Mouse (Mus musculus) limb, embryonic 15.5 days (tissue): ENCODE results near the gene Prkaca. TPM values are rescaled to one million over a fixed set of nuclear protein-coding genes. Genes with fewer than 3 reads are reported as not detected.
A peak's percentile ranks its signal among the peaks of the same experiment; 100 is the strongest.

Source experiments
- ATAC-seq: fragments of 200-750 bp; cut with Nextera tagmentation; 2 replicates; pipeline ENCODE4 v1.8.0; 2017; ENCODE audit warnings: low read depth, moderate TSS enrichment; ENCODE audit not compliant: insufficient number of reproducible peaks, low FRiP score, low TSS enrichment
- H3K27ac ChIP-seq: fragments of 300-500 bp; sonication (generic); 2 replicates; pipeline ENCODE4 v1.5.1; 2015; ENCODE audit warnings: moderate library complexity, mild to moderate bottlenecking, inconsistent platforms
- H3K27me3 ChIP-seq: fragments of 300-500 bp; sonication (generic); 2 replicates; pipeline ENCODE4 v1.6.1; 2015; ENCODE audit warnings: inconsistent platforms
- H3K36me3 ChIP-seq: fragments of 300-500 bp; sonication (generic); 2 replicates; pipeline ENCODE4 v1.6.1; 2015; ENCODE audit warnings: inconsistent platforms
- H3K4me1 ChIP-seq: fragments of 300-500 bp; sonication (generic); 2 replicates; pipeline ENCODE4 v1.6.1; 2015; ENCODE audit warnings: inconsistent platforms
- H3K4me2 ChIP-seq: fragments of 300-500 bp; sonication (generic); 2 replicates; pipeline ENCODE4 v1.6.1; 2015; ENCODE audit warnings: mild to moderate bottlenecking, inconsistent platforms
- H3K4me3 ChIP-seq: fragments of 300-500 bp; sonication (generic); 2 replicates; pipeline ENCODE4 v1.5.1; 2015; ENCODE audit warnings: mild to moderate bottlenecking, inconsistent platforms
- H3K9ac ChIP-seq: fragments of 300-500 bp; sonication (generic); 2 replicates; pipeline ENCODE4 v1.6.1; 2015; ENCODE audit warnings: inconsistent platforms
- H3K9me3 ChIP-seq: fragments of 300-500 bp; sonication (generic); 2 replicates; pipeline ENCODE4 v1.6.1; 2016; ENCODE audit warnings: inconsistent platforms
- WGBS: fragments of 180-500 bp; shearing (Covaris S2); methylation state at CpG from one replicate; pipeline ENCODE4 v1.1.7; 2015; 5-methylcytosine and 5-hydroxymethylcytosine counted together
- polyA plus RNA-seq: library from polyadenylated mRNA; unstranded; fragments of >200 nt; fragmentation: Nextera tagmentation; extraction: Ambion mirVana; gene quantifications from 2 replicates; pipeline ENCODE4 v1.2.1, GENCODE M21; 2015

The Prkaca gene
- polyA plus RNA-seq, 1 experiment from 2014 or later = 171 TPM

DNA sequence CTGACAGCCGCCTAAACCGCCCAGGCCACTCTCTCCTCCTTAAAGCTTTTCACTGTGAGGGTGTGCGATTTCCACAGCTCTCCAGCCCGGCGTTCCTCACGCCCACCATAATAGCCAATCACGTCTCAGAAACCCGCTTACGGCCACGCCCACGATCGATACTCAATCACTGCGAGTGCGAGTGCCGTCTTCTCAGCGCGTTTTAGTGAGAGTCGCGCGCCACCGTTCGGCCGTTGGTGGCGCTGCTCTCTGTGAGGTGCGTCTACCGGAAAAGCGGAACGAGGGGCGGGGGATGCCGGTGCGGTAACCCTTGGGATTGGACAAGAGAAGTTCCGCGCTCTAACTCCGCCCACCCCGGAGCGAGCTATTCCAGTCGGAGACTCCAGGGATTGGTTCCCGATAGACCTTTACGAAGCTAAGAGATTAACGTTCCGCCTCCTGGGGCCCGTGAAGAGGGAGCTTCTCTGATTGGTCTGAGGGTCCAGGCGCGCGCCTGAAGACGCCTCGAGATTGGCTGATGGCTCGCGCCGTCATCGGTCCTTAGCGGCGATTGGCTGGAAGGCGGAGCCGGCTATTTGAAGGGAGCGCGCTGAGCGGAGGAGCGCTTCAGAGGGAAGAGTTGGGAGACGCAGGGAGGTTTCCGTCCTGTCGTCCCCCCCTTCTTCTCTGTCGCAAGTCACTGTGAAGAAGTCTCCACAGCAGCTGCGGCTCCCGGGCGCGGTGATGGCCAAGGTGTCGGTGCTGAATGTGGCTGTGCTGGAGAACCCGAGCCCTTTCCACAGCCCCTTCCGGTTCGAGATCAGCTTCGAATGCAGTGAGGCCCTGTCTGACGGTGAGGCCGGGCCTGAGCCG is 17.5 kb upstream of the Prkaca start, which contains the start of the genes Gm10644 and Asf1b:
TSS of gene Gm10644 (minus strand) at position 100 of the 852 bp plus-strand sequence.
TSS of gene Asf1b (plus strand) at position 402 of the 852 bp plus-strand sequence.
- Histone ChIP-seq H3K4me1 (peaks cover 19% of the 10 kb centered on the region), H3K4me2 (peak within 1 kb of the TSS; percentile 90), H3K36me3 (no peaks in the 10 kb centered on the region), H3K9me3 (no peaks in the 10 kb centered on the region), H3K9ac (peak within 1 kb of the TSS; percentile 37), H3K27me3 (no peaks in the 10 kb centered on the region), H3K4me3 (peak within 1 kb of the TSS; percentile 65), H3K27ac (peak within 1 kb of the TSS; percentile 24; the same call in 1 of the 2 replicates)
- peak; percentile 99 for ATAC-seq
- under 1% methylated on average over 75 of the region's 75 CpGs for WGBS

DNA sequence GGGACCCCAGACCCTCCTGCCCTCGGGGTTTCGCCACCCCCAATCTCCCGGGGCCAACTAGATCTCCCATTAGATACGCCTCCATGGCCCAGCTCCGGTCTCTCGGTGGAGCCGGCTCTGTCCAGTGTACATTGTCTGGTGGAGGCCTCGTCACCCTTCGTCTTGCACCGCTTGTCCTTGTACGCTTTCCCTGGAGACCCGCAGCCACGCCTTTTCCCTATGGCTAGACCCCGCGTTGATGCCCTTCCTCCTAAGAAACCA is 16.9 kb upstream of the Prkaca start:
- Histone ChIP-seq H3K4me1 (peaks cover 19% of the 10 kb centered on the region), H3K4me3 (peak overlapping the region; percentile 65), H3K9me3 (no peaks in the 10 kb centered on the region), H3K27ac (peak overlapping the region; percentile 24; the same call in 1 of the 2 replicates), H3K4me2 (peak overlapping the region; percentile 90), H3K27me3 (no peaks in the 10 kb centered on the region), H3K36me3 (no peaks in the 10 kb centered on the region), H3K9ac (peak overlapping the region; percentile 29)
- ATAC-seq = no peak
- WGBS = 2% methylated on average over 15 of the region's 15 CpGs

DNA sequence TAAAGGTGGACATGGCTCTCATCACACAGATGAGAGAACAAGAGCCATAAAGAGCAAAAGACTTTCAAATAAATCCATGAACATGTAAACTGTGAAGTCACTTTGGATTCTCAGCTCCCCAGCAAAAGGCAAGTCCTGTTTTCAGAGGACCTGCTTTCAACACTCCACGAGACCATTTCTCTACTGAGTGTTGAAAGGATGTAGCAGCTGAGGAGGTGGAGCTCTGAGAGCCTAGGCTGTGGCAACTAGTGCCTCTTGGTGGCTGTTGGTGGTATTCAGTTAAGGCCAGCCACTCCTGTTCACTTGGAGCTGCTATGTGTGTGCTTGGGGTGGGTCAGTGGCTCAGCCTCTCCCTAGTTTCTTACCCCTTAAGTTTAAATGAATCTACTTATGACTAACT is 16.0 kb upstream of the Prkaca start:
- no peak overlapping the region for H3K9ac ChIP-seq
- ATAC-seq = no peak
- peak overlapping the region; percentile 65; the same call in 1 of the 2 replicates for H3K4me3 ChIP-seq
- H3K9me3 ChIP-seq = no peaks in the 10 kb centered on the region
- peaks cover 19% of the 10 kb centered on the region for H3K4me1 ChIP-seq
- no peaks in the 10 kb centered on the region for H3K27me3 ChIP-seq
- H3K27ac ChIP-seq = no peak overlapping the region
- no peaks in the 10 kb centered on the region for H3K36me3 ChIP-seq
- WGBS = 23% methylated on average over 1 of the region's 1 CpGs
- H3K4me2 ChIP-seq = peak overlapping the region; percentile 90

DNA sequence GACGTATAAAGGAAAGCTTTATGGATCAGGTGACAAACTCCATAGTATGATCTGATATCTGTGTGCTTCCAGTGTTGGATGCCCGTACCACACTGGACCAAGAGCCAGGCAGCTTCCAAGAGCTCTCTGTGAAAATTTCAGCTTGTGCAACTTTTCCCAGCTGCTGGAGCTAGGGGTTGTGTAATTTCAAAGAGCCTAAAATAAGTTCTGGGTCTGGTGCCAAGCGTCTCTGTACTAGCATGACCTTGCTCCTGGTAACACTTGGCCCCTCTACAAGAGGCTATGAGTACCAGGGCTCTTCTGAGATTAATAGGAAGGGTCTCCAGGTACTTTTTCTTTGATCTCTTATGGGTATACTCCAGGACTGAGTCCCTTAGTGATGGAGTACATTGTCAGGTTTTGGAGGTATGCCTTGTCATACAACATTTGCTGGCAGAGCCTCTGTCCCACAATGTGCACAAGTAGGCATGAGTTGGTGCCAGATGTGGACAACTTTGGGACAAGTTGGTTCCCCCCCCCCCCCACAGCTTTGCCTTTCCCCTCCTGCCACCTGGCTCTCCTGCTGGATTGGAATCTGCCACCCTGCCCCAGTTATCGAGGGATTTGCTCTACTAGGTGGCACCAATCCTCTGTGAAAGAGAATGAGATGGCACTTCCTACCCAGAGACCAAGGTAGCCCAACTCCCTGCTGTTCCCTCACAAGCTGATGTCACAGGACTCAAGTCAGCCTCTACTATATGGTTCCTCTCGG is 8.6 kb upstream of the Prkaca start:
- Histone ChIP-seq H3K27ac (no peak overlapping the region), H3K4me2 (no peak overlapping the region), H3K4me3 (no peak overlapping the region), H3K9me3 (no peaks in the 10 kb centered on the region), H3K36me3 (peaks cover 15% of the 10 kb centered on the region; the same call in 1 of the 2 replicates), H3K9ac (no peak overlapping the region), H3K4me1 (no peaks in the 10 kb centered on the region), H3K27me3 (no peaks in the 10 kb centered on the region)
- no peak for ATAC-seq
- 89% methylated on average over 5 of the region's 5 CpGs for WGBS

DNA sequence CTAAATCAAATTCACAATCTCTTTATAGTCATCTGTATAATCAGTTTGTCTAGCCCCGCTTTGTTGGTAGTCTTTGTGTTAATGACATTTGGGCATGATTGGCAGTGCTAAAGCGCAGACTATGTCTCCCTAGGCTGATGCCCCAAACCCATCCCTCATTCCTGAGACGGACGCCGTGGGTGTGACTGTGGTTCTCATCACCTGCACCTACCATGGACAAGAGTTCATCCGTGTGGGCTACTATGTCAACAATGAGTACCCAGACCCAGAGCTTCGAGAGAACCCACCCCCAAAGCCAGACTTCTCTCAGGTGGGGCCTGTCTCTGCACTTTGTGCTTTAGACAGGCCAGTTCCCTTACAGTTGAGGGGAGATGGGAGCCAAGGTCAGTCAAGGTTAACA is 5.1 kb upstream of the Prkaca start:
- H3K4me3 ChIP-seq = no peak overlapping the region
- 91% methylated on average over 7 of the region's 7 CpGs for WGBS
- peaks cover 21% of the 10 kb centered on the region for H3K36me3 ChIP-seq
- no peak for ATAC-seq
- no peak overlapping the region for H3K9ac ChIP-seq
- peaks cover 4% of the 10 kb centered on the region; the same call in 1 of the 2 replicates for H3K4me1 ChIP-seq
- H3K9me3 ChIP-seq = no peaks in the 10 kb centered on the region
- no peak overlapping the region for H3K27ac ChIP-seq
- no peak overlapping the region for H3K4me2 ChIP-seq
- H3K27me3 ChIP-seq = no peaks in the 10 kb centered on the region

DNA sequence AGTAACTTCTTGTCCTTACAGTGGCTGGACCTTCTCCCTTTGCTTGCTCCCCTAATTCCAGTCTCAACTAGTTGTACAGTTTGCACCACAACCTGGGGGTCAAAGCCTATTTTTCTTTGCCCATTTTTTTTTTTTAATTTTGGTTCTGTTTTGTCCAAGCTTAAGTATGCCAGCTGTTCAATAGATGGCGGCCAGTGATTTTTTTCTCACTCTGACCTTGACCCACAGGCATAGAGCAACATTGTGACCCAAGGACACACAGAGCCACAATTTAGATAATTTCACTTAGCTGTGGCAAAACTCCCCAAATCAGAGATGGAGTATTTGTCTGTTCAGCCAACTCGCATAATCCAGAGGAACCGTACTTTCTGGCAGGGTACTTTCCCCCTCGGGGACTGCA is 1.7 kb upstream of the Prkaca start:
- 80% methylated on average over 4 of the region's 4 CpGs for WGBS
- H3K4me2 ChIP-seq = no peak overlapping the region
- no peak for ATAC-seq

DNA sequence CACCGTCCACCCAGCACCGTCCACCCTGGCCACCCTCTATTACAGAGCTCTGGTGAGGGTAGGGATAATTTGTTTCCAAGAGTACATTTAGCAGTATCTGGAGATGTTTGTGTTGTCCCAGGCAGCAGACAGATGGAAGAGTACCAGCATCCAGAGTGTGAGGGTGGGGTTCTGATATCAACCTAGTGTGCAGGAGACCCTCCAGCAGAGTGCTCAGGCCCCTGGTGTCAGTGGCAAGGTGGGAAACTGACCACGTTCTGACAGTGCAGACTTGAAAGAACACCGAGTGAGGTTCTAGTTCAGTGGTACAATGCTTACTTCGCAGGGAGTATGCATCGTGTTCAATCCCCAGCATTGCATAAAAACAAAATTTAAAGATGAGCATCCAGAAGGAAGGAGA is 1.1 kb upstream of the Prkaca start:
- 75% methylated on average over 6 of the region's 6 CpGs for WGBS
- Histone ChIP-seq H3K27me3 (no peaks in the 10 kb centered on the region), H3K9me3 (no peaks in the 10 kb centered on the region), H3K4me3 (peak overlapping the region; percentile 100), H3K9ac (peak overlapping the region; percentile 51; the same call in 1 of the 2 replicates), H3K36me3 (peaks cover 14% of the 10 kb centered on the region; the same call in 1 of the 2 replicates), H3K4me1 (peaks cover 21% of the 10 kb centered on the region), H3K27ac (peak overlapping the region; percentile 23; the same call in 1 of the 2 replicates), H3K4me2 (peak overlapping the region; percentile 87)
- ATAC-seq = no peak

More for the DNA sequence above, 1.7 kb upstream of the Prkaca start:
- Histone ChIP-seq H3K9ac (no peak overlapping the region), H3K4me1 (peaks cover 21% of the 10 kb centered on the region), H3K27me3 (no peaks in the 10 kb centered on the region), H3K9me3 (no peaks in the 10 kb centered on the region), H3K36me3 (peaks cover 14% of the 10 kb centered on the region; the same call in 1 of the 2 replicates), H3K4me3 (no peak overlapping the region), H3K27ac (no peak overlapping the region)

DNA sequence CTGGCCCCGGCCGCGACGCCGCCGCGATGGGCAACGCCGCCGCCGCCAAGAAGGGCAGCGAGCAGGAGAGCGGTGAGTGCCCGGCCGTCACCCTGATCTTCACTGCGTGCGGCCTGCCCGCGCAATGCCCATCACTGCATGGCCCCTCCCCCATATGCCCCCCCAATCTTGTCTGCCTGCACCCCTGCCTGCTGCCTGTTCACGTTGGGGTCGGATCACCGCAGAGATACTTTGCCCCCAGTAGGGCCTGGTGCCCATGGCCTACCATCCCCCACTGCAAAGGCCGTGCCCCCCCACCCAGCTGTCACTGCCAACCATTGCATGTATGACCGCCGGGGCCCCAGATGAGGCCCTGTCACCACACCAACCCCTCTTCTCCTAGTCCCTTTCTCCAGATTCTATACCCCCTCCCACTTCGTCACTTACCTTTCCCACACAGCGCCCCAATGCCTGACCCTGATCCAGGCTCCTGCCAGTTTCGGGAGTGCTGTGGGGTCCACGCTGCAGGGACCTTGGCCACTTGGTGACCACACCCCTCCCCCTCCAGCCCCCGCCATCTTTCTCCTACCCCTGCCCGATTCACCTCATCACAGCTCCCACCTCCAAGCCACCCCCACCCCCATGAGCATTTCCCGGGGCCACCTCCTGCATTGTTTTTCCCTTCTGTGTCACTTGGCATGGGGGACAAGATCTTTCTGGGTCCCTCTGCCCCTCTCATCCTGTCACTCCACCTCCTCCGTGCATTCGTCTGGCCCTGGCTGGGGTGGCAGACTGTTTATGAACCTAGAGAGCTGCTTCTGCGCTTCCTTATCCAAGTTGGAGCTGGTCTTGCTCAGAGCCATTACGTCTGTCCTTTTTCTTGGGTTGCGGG is 603 bp downstream of the Prkaca start:
- peak overlapping the region; percentile 96 for H3K9ac ChIP-seq
- H3K4me2 ChIP-seq = peak overlapping the region; percentile 87
- H3K9me3 ChIP-seq = no peaks in the 10 kb centered on the region
- peak; percentile 9; the same call in 1 of the 2 replicates for ATAC-seq
- H3K27me3 ChIP-seq = no peaks in the 10 kb centered on the region
- H3K27ac ChIP-seq = peak overlapping the region; percentile 75
- H3K4me1 ChIP-seq = peaks cover 38% of the 10 kb centered on the region
- WGBS = 2% methylated on average over 37 of the region's 37 CpGs
- H3K36me3 ChIP-seq = peaks cover 12% of the 10 kb centered on the region; the same call in 1 of the 2 replicates
- peak overlapping the region; percentile 100 for H3K4me3 ChIP-seq

DNA sequence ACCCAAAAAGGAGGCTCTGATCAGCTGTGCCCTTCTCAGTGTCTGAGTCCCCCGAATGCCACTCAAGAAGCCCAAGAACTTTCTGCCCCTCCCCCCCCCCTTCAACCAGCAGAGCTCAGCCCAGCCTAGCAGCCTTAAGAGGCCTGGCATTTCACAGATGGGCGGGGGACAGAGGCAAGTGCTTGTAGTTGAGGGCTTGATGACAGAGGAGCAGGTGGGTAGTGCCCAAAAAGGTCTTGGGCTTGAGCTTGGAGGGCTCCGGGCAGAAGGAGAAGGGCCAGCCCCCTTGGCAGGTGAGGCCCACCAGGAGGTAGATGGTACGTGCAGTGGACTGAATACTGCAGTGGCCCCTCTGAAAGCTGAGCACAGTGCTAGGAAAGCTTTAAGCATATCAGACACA is 1.7 kb downstream of the Prkaca start:
- no peak overlapping the region for H3K9ac ChIP-seq

DNA sequence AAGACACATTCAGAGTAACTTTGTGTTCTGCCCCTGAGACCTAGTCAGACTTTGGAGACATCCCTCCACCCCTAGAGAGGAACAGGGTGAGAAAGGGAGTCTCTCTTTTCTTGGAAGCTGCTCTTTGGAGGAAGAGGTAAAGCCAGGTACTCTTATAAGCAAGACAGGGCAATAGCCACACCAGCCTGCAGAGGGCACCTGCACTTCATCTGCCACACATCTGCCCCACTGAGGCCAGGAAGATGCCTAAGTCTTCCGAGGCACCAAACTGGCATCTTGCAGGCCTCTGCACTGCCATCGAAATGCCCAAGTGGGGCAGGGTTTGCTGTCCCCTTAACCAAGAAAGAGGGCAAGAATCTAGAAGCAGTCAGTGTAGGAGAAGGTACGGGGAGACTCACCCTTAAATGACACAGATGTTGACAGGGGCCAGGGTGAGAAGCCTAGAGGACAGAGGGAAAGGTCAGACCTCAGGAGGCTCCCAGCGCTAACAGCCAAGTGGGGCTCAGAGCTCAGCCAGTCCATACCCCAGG is 3.4 kb downstream of the Prkaca start:
- no peaks in the 10 kb centered on the region for H3K9me3 ChIP-seq
- WGBS = 88% methylated on average over 4 of the region's 4 CpGs

More for the DNA sequence above, 1.7 kb downstream of the Prkaca start:
- Histone ChIP-seq H3K4me3 (peak overlapping the region; percentile 100; the same call in 1 of the 2 replicates), H3K4me2 (peak overlapping the region; percentile 87; the same call in 1 of the 2 replicates), H3K9me3 (no peaks in the 10 kb centered on the region), H3K27me3 (no peaks in the 10 kb centered on the region), H3K36me3 (peaks cover 3% of the 10 kb centered on the region; the same call in 1 of the 2 replicates), H3K27ac (no peak overlapping the region), H3K4me1 (peaks cover 39% of the 10 kb centered on the region)
- no peak for ATAC-seq
- WGBS = 82% methylated on average over 4 of the region's 4 CpGs

DNA sequence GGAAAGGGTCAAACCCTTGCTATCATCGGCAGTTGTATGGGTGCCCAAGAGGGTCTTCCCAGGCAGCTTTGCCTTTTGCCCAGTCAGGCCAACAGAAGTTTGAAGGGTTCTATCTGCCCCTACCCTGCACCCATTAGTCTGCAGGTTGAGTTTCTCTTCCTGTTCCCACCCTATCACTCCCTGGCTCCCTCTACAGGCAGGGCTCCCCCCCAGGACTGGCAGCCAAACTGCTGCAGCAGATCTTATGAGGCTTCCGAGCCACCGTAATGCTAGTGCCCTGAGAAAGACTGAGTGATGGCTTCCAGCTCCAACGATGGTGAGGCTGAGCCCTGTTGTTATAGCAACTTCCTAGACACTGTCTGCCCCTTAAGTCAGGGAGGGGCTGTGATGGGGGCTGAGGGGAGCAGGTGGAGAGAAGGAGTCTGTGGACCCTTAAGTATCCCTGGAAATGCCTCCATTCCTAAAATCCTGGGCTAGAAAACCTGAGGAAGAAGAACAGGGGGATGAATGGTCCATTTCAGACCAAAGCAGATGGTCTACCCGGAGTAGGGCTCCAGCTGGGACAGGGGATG is 4.1 kb downstream of the Prkaca start:
- no peak overlapping the region for H3K9ac ChIP-seq

More for the DNA sequence above, 3.4 kb downstream of the Prkaca start:
- H3K9ac ChIP-seq = no peak overlapping the region
- no peak overlapping the region for H3K27ac ChIP-seq
- peaks cover 12% of the 10 kb centered on the region for H3K36me3 ChIP-seq
- peaks cover 39% of the 10 kb centered on the region for H3K4me1 ChIP-seq
- ATAC-seq = no peak
- H3K27me3 ChIP-seq = no peaks in the 10 kb centered on the region
- no peak overlapping the region for H3K4me3 ChIP-seq
- no peak overlapping the region for H3K4me2 ChIP-seq

More for the DNA sequence above, 4.1 kb downstream of the Prkaca start:
- Histone ChIP-seq H3K9me3 (no peaks in the 10 kb centered on the region), H3K36me3 (peaks cover 19% of the 10 kb centered on the region), H3K4me3 (no peak overlapping the region), H3K4me2 (no peak overlapping the region), H3K4me1 (peaks cover 38% of the 10 kb centered on the region), H3K27me3 (no peaks in the 10 kb centered on the region), H3K27ac (no peak overlapping the region)
- 83% methylated on average over 5 of the region's 5 CpGs for WGBS
- no peak for ATAC-seq
